Mouse (Mus musculus) frontal cortex, adult (tissue): ENCODE measurements at regions not wholly inside any gene's neighbourhood (a gene's known extent, or its start where the extent isn't known, plus 50 kb on each side); places are given as distances from the start of the nearest gene placed in this dataset.

Source experiments
- ATAC-seq: cut with Nextera tagmentation; 2 replicates; pipeline ENCODE4 v1.9.2; 2017; ENCODE audit warnings: mild to moderate bottlenecking, moderate library complexity, mixed read lengths; ENCODE audit not compliant: low TSS enrichment

DNA sequence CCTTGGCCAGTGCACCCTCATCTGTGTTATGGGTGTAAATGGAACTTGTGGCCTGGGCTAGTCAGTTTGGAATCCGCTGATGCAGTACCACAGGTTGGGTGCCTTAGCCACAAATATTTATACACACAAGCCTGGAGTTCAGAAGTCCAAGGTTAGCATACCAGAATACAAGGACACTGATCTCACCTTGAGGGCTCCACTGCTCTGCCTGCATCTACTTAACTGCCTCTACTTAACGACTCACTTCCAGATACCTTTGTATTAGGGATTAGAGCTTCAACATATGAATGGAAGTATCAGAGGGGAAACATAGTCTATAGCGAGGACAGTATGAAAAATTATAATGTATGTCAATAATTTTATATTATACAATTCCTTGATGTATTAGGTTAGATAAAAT is 57.5 kb downstream of the Tmem174 start:
- ATAC-seq = no peak

DNA sequence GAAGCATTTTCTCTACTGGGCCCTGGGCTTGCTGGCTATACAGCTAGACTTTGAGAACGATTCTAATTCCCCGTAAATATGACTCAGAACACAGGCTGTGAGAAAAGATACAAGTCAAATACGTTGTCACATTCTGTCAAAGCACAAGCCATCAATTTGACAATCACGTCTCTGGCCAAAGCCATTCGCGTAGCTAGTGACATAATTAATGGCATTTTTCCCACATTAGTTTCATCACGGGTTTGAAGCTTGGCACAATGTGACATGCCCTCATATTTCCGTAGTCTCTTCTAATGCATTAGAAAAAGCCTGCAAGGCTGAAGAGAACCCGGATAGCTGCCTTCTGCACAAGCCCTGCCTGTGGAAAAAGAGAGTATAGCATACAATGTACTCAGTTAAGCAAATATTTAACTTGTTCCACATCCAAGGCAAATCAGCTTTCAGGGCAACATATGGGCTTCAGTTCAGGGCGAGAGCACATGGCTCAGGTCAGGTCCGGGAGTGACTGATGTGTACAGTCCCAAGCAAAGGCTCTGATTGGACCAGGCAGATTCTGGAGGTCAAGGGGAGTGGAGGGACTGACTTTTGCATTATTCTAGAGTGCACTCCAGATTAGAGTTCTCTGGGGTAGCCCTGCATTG is 58.7 kb downstream of the Tmem174 start:
- no peak for ATAC-seq

DNA sequence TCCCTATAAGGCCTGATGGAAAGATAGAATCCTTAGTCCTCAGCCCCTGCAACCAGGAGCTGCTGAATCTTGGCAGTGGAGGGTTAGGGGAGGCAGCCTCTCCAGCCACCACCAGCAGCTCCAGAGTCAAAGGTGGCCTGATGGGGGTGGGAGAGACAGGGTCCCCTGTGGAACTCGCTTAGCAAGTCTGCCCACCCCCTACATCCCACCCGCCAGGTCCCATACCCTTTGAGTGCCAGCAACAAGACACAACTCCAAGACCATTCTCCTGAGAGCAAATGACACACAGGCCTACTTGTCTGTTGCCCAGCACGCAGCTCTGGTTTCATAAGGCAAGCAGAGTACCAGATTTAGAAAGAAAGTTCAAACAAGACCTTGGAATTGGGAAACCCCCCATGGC is 61.1 kb downstream of the Tmem174 start:
- ATAC-seq = no peak

DNA sequence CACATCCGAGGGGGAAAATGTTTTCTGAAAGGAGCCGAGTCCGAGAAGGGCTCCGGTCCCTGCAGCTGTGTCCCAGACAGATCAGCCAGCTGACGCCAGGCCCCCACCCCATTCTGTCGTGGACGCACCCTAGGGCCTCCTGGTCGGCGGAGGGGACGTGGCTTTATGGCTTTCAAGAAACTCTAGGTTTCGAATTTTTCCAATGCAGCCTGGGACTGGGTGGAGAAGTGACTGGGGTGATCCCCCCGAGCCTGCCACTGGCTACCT is 63.2 kb downstream of the Tmem174 start:
- no peak for ATAC-seq

DNA sequence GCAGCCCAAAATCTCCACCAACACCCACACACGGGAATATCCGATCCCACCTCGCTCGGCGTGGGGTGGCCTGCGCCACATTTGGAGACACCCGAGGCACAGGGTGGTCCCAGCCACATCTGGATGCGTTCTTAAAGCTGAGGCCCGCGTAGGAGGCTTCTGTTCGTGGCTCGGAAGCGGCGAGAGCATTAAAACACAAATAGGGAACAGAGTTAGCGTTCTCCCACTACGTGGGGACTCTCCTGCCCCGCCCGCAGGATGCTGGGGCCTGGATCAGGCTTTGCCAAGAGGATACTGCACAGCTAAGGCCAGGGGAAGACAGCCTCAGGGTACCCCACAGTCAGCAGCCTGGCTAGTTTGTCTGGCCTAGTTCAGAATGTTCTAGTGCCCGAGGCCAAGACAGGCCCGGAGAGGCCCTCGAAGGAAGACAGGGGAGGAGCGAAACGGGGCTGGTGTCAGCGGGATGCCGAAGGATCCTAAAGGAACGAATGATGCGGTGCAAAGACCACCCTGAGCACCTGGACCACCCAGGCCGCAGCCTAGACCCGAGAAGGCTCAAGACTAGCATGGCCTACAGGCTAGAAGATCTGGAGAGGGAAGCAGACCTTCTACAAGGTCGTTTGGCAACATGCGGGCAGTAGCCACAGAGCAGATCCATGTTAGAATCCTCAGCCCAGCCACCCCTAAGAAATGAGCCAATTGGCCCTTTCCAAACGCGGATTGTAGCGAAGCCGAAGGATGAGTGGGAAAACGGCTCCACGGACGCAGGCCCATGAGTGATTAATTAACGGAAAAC is 63.8 kb downstream of the Tmem174 start:
- 0 out of 2 replicates have a peak, but pooled peaks have one; percentile 31 for ATAC-seq

DNA sequence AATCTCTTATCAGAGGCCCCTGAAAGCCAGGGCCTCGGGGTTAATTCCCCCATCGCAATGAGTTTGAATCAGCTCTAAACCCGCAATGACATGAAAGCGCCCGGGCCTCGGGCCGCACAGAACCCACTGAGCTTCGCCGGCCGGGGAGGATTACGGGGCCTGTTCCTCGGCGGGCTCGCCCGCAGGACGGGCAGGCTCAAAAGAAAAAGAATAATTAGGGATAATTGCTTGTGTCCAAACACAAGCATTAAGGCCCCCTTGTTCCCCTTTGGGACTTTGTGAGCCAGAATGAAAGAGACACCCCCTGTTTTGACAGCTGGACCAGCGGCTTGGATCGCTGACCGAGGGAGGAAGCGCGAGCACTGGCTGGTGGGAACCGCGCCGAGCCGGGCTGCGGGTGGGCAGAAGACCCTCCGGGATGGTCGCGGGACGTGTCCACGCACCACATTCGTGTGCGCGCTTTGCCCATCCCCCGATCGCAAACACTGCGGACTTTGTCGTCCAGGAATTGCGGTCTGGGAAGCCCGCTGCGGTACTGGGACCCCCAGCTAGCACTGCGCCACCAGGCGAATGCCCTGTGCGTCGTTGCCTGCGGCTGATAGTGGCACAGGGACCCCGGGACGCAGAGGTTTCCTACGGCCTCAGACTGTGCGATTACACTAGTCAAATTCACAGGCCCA is 64.5 kb downstream of the Tmem174 start:
- no peak for ATAC-seq

GRCm38 (mm10) chr13:98572011-98572570 is 65.1 kb downstream of the Tmem174 start:
- no peak for ATAC-seq

- no peak for ATAC-seq
These were observed 66.2 kb downstream of the Tmem174 start for GRCm38 (mm10) chr13:98571051-98571450.

GRCm38 (mm10) chr13:98555693-98556092 is 63.9 kb upstream of the Gm10320 start:
- ATAC-seq = no peak

- no peak for ATAC-seq
These were observed 59.7 kb upstream of the Gm10320 start for GRCm38 (mm10) chr13:98551471-98552020.

DNA sequence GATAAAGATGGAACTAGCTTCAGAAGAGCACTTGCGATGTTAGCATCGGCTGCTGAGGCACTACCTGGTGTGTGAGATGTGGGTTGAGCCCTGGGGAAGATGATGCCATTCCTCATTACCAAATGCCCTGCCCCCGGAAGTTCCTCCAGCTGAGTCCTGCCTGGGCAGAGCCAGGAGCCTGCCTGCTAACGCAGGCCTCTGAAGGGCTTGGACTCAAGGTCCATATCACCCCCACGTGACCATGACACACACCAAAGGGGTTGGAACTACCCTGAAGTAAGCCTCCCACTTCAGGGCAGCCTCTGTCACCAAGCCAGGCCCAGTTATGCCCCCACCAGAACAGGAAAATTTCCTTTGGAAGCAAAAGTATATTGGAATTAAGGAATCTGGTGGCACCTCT is 55.4 kb upstream of the Gm10320 start:
- ATAC-seq = no peak

- ATAC-seq = no peak
These were observed 54.3 kb upstream of the Gm10320 start for GRCm38 (mm10) chr13:98546116-98546515.

- no peak for ATAC-seq
These were observed 53.6 kb upstream of the Gm10320 start for GRCm38 (mm10) chr13:98545398-98545797.

DNA sequence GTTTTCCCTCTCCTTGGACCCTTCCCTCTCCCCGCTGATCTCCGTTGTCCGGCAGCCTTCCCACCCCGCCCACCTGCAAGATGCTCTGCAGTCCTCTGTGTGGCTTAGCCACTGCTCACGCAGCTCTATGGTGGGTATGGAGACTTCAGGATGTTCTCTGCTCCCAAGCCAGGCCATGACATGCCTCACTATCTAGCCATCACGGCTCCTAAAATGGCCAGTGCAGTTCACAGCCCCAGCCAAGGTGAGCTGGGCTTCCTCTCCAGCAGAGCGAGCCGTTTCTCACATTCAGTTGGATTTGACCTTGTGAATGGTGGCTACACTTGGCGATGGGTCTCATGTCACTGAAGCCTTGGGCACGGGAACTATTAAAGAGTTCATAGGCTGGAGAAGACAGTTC is 52.2 kb upstream of the Gm10320 start:
- no peak for ATAC-seq
